Mouse (Mus musculus) thymus, adult 18-20 months (tissue): ENCODE measurements around the gene Gcsam.

Experiments used
- DNase-seq, 2 experiments: peaks; one replicate each; pipeline ENCODE4 v3.0.0; 2022; ENCODE audit warnings: mixed read lengths in 2 of 2

Gene Gcsam

DNA sequence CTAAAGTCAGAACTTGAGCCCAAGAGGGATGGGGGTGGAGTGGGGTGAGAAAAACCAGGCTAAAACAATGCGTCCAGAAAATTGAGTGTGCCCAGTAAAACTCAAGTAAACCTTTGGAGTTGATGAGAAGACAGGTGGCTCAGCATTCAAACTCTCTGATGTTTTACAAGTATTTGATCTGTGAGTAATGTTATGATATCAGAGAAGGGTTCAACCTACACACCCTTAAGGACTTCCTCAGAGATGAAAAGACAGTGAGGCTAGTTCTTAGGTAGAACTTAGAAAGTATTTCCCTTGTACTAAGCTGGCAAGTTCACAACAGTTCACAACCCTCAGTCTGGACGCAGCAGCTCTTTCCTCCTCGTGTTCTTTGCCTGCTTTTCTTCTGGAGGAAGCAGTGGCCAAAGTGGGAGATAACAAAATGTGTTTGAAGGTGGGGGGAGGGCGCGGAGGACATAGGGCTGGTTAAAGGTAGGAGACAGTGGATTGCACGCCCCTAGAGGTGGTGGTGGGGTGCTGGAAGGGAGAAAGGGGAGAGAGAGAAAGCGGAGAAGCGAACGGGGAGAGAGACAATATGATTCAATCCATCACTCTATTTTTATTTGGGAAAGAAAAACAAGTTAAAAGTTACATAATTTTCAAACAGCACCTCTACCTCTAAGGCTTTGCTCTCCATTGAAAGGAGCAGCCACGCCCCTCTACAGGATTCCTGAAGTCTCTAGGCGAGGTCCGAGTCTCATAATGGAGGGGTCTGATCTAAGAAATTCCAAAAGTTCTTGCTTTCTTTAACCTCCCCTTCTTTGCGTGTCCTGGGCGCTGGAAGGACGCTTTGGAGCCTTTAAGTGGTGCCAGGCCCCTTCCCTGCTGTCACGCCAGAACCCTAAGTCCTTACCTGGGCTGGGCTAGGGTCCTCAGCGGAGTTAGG is 43.1 kb downstream of the Gcsam start:
- no peak for DNase-seq

- DNase-seq, result peak in 1 of 2 experiments; percentile 6
Observed at GRCm38 (mm10) chr16:45653934-45654332, 43.8 kb downstream of the Gcsam start, which contains the start of gene BC016579. TSS of gene BC016579 (minus strand) at chr16:45654068.

- DNase-seq, result no peak
Observed at GRCm38 (mm10) chr16:45654465-45654864, 44.3 kb downstream of the Gcsam start.

GRCm38 (mm10) chr16:45657574-45658159 is 47.5 kb downstream of the Gcsam start:
- DNase-seq, result no peak

GRCm38 (mm10) chr16:45658248-45658647 is 48.1 kb downstream of the Gcsam start:
- DNase-seq, result no peak

DNA sequence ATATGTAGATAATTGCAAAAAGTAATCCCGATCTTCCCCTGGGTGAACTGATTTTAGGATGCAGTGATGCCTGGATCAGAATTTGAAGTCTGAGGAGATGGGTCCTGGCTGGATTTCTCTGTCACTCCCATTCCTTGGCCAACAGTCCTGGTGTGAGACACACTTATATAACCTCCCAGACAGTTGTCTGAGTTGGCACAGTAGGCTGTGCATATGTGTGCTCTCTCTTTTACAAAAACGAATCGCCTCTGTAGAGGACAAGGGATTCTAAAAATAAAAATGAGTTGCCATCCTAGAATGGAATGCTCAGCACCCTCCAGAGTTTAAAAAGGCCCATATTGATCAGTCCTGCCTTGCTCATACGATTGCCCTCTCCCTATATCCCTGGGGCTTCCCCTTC is 49.4 kb downstream of the Gcsam start:
- DNase-seq, result no peak

DNA sequence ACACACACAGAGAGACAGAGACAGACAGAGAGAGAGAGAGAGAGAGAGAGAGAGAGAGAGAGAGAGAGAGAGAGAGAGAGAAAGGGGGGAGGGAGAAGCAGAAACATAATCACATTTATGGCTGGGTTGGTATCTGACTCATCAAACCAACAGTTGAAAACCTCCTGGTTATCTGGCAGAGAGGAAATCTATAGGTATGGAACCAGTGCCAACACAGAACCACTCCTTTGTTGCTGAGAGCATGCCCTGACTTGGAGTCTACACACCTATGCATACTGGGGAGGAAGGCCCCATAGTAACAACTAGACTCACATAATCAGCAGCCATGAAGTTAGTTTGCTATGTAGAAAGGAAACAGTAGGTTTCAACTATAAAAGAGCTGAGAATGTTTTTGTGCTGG is 52.2 kb downstream of the Gcsam start:
- no peak for DNase-seq

GRCm38 (mm10) chr16:45666136-45666535 is 56.0 kb downstream of the Gcsam start:
- DNase-seq, result no peak

GRCm38 (mm10) chr16:45668178-45668577 is 58.0 kb downstream of the Gcsam start:
- no peak for DNase-seq

GRCm38 (mm10) chr16:45670005-45670404 is 59.8 kb downstream of the Gcsam start:
- no peak for DNase-seq
